Mouse (Mus musculus): Measurements from ENCODE around the gene Phkb.

The Phkb gene

GRCm38 (mm10) chr8:86090666-86091065, 249.9 kb downstream of the Phkb start:
- no peak for DNase-seq (ENCODE audit: low read depth)

All from NIH3T3 (cell line).